Mouse (Mus musculus) bone marrow macrophage, adult 2 months (primary cell): ENCODE measurements around the gene Pcdh9. TPM values are rescaled to one million over a fixed set of nuclear protein-coding genes. Genes with fewer than 3 reads are reported as not detected.

Source experiments
- H3K27ac ChIP-seq: 2 replicates; pipeline ENCODE4 v1.5.1; 2012; ENCODE audit warnings: low read depth, low read length; ENCODE audit not compliant: insufficient read depth
- H3K4me1 ChIP-seq: 2 replicates; pipeline ENCODE4 v1.6.1; 2012; ENCODE audit warnings: low read length; ENCODE audit not compliant: control insufficient read depth, insufficient read depth
- H3K4me3 ChIP-seq: 2 replicates; pipeline ENCODE4 v1.5.1; 2012; ENCODE audit warnings: mild to moderate bottlenecking, low read length, moderate library complexity; ENCODE audit not compliant: insufficient read depth
- CTCF ChIP-seq: IDR thresholded peaks from 2 replicates; pipeline ENCODE4 v1.5.1; 2012; ENCODE audit warnings: low read depth, mild to moderate bottlenecking, low read length, moderate library complexity
- POLR2A ChIP-seq: IDR thresholded peaks from 2 replicates; pipeline ENCODE4 v1.6.1; 2012; ENCODE audit warnings: mild to moderate bottlenecking, low read depth, low read length, borderline replicate concordance
- polyA plus RNA-seq: library from polyadenylated mRNA; stranded (reverse); fragments of >200 nt; gene quantifications from 2 replicates; pipeline ENCODE4 v1.2.4, GENCODE M21; 2012; ENCODE audit not compliant: missing spikeins, insufficient read depth, insufficient read length

Gene Pcdh9
- polyA plus RNA-seq, 1 experiment, result not detected

DNA sequence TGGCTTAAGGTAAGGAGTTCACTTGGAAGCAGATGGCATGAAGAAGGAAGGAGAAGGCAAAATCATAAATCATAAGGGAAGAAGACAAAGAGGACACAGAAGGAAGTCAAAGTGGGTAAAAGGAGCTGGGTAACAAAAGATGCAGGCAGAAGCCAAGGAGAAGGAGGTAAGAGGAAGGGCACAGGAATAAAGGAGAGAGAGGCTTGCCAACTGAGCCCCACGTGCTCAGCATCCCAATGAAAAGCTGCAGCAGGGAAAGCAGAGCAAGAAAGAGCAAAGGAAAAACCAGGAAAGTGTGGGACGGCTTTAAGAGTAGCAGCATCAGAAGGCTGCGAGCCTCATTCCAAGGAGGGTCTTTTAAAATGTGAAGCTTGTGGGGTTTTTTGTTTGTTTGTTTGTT is 473.7 kb downstream of the Pcdh9 start:
- no peaks in the 10 kb centered on the region for H3K4me1 ChIP-seq
- no peak for TF ChIP-seq CTCF
- no peak for TF ChIP-seq POLR2A
- no peak overlapping the region for H3K4me3 ChIP-seq
- no peak overlapping the region for H3K27ac ChIP-seq

GRCm38 (mm10) chr14:93415496-93415895 is 475.0 kb downstream of the Pcdh9 start:
- no peak overlapping the region for H3K4me3 ChIP-seq
- TF ChIP-seq CTCF (no peak), POLR2A (no peak)
- no peaks in the 10 kb centered on the region for H3K4me1 ChIP-seq
- H3K27ac ChIP-seq, result no peak overlapping the region

DNA sequence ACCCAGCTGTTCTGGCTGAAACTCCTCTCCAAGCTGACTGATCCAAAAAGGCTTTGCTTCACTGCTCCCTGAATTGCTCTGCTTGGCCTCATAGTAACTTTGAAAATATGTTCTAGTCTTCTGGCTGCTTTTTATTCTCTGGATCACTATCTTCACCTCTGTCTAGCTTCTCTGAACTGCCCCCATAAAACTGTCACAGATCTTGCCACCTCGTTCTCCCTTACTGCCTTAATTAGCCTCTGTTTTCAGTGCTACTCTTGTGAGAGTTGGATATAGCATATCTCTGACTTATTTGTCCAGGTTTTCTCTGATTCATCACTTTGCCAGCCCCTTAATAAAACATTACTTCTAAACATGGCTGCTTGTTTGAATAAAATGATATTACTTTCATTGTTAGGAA is 481.2 kb downstream of the Pcdh9 start:
- no peaks in the 10 kb centered on the region for H3K4me1 ChIP-seq
- TF ChIP-seq POLR2A (no peak), CTCF (no peak)
- no peak overlapping the region for H3K27ac ChIP-seq
- no peak overlapping the region for H3K4me3 ChIP-seq

DNA sequence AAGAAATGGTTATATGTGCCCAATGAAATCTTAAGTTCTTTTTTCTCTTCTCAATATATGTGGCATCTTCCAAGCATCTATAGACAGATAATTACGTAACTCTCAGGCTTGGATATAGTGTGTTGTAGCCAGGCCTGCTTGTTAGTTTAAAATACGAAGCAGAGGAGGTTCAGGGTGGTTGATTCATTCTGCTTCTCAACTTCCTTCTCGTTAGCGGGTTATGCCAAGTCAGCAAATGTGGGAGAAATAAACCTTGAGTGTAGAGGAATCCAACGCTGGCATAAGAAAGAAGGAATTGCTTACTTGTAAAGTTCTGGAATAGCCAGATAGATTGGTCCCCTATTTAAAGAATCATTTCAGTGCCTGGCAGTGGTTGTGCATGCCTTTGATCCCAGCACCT is 482.7 kb downstream of the Pcdh9 start:
- H3K4me1 ChIP-seq, result no peaks in the 10 kb centered on the region
- H3K4me3 ChIP-seq, result no peak overlapping the region
- TF ChIP-seq POLR2A (no peak), CTCF (no peak)
- H3K27ac ChIP-seq, result no peak overlapping the region

DNA sequence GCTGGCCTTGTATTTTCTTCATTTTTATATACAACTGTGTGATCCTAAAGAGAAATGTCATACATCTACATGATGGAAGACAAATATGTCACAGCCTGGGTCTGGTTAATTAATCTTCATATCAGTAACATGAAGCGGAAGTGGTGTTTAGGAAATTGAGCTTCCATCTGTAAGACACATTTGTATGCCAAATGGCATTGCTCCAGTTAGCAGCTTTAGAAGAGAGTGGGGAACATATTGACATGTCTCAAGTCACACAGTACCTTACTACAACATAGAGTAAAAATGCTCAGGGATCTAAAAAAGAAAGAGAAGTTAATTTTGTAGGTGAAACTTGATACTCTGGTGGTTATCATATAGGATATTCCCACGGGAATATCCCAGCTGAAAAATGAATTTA is 505.4 kb downstream of the Pcdh9 start:
- TF ChIP-seq CTCF, result no peak
- TF ChIP-seq POLR2A, result no peak
- Histone ChIP-seq H3K4me1 (no peaks in the 10 kb centered on the region), H3K4me3 (no peak overlapping the region)

GRCm38 (mm10) chr14:93381163-93381562 is 509.3 kb downstream of the Pcdh9 start:
- no peak overlapping the region for H3K27ac ChIP-seq
- no peak for TF ChIP-seq POLR2A
- no peak for TF ChIP-seq CTCF
- no peaks in the 10 kb centered on the region for H3K4me1 ChIP-seq
- H3K4me3 ChIP-seq, result no peak overlapping the region

More for the DNA sequence above, 505.4 kb downstream of the Pcdh9 start:
- no peak overlapping the region for H3K27ac ChIP-seq

GRCm38 (mm10) chr14:93380757-93381156 is 509.7 kb downstream of the Pcdh9 start:
- no peak for TF ChIP-seq POLR2A
- TF ChIP-seq CTCF, result no peak
- Histone ChIP-seq H3K4me3 (no peak overlapping the region), H3K4me1 (no peaks in the 10 kb centered on the region), H3K27ac (no peak overlapping the region)

DNA sequence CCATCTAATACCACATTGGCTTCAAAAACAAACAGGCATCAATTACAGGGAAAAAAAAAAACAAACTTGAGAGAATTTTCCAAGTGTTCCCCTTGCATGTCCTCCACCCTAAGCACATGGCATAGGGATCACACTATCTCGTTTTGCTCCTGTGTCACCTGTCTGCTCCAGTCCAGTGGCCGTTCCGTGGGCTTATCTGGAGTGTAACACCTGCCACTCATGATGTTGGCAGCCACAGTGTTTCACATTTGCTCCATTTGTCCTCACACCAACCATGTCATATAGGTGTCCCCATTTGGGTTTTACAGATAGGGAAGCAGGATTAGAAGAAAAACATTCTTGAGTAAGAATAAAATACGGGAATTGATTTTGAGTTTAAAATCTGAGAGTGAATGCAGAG is 514.3 kb downstream of the Pcdh9 start:
- Histone ChIP-seq H3K4me3 (no peak overlapping the region), H3K4me1 (no peaks in the 10 kb centered on the region), H3K27ac (no peak overlapping the region)
- TF ChIP-seq POLR2A (no peak), CTCF (no peak)

DNA sequence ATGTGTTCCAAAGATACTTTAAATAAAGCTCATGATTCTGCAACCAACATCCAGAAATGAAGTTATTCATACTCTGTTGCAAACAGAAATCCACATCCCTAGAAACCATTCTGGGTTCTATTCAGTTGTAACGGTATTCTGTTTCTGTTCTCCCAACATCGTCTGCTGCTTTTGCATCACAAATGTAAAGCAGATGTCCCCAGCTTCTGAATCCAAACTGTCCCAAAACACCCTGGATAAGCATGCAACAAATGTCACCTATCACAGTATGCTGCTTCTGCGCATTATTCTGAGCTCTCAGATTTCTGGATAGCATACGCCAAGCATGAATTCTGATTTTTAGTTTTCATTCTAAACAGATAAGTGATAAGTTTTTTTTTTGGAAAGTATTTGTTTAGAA is 516.3 kb downstream of the Pcdh9 start:
- Histone ChIP-seq H3K4me1 (no peaks in the 10 kb centered on the region), H3K27ac (no peak overlapping the region), H3K4me3 (no peak overlapping the region)
- TF ChIP-seq POLR2A (no peak), CTCF (no peak)

DNA sequence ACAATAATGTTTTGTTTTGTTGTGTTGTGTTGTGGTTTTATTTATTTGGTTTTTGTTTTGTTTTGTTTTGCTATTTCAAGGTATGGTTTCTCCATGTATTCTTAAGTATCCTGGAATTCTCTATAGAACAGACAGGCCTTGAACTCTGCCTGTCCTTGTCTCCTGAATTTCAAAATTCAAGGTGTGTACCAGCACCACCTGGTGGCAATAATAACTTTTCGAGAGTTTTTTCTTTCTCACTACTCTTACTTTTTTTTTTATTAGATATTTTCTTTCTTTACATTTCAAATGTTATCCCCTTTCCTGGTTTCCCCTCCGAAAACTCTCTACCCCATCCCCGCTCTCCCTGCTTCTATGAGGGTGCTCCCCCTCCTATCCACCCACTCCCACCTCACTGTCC is 536.3 kb downstream of the Pcdh9 start:
- H3K4me1 ChIP-seq, result no peaks in the 10 kb centered on the region
- H3K27ac ChIP-seq, result no peak overlapping the region
- no peak for TF ChIP-seq POLR2A
- no peak for TF ChIP-seq CTCF
- no peak overlapping the region for H3K4me3 ChIP-seq

- Histone ChIP-seq H3K27ac (no peak overlapping the region), H3K4me3 (no peak overlapping the region), H3K4me1 (no peaks in the 10 kb centered on the region)
- no peak for TF ChIP-seq POLR2A
- no peak for TF ChIP-seq CTCF
Observed at GRCm38 (mm10) chr14:93350906-93351305, 539.6 kb downstream of the Pcdh9 start.
